In the genomic region with DNA sequence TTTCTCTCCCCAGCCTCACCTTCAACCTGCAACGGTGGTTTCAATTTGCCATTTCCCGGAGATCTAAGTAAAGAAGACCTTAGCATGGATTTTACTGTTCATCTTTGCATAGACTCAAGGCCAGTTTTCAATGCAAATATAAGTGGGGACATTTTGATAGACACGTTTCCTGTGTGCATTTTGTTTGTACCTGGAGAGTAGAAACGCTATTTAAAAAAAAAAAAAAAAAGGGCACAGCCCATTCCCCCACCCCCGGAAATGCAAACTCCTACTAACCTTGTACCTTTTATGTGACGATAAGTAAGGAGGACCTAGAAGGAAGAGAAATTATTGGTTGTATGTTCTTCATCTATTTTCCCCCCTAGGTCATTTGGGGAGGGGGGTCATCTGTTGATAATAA, we compare ENCODE assay signal across 9 mouse cellular contexts. TPM values are rescaled to one million over a fixed set of nuclear protein-coding genes. Genes with fewer than 3 reads are reported as not detected.
DNase-seq lines count a peak whose midpoint lies in the region; ATAC-seq and TF ChIP-seq lines count a peak whose summit lies in the region.
"Had no signal": no experiment of that assay in that cellular context is flagged by ENCODE, and none has a peak within 500 bp of the region (broad histone marks: within the 10 kb centered on the region; RNA-seq: fewer than 3 reads in every experiment).

No protein-coding gene starts in this region.

- no peak for TF ChIP-seq EP300 in liver, embryonic 14.5 days (IDR thresholded peaks at IDR 0.05; ENCODE audit: low read depth)

- H3K36me3 ChIP-seq in testis, adult 2 months (ENCODE audit: control insufficient read depth, insufficient read depth, low read length), result no peaks in the 10 kb centered on the region
- no peaks in the 10 kb centered on the region for H3K36me3 ChIP-seq in liver, embryonic 14.5 days (replicated peaks; ENCODE audit: control insufficient read depth, insufficient read depth, low read depth)

- ATAC-seq in liver, embryonic 14.5 days (ENCODE audit: insufficient read depth), result no peak

- H3K27me3 ChIP-seq in testis, adult 2 months (ENCODE audit: control insufficient read depth, insufficient read depth, low read length), result no peaks in the 10 kb centered on the region
- no peaks in the 10 kb centered on the region for H3K27me3 ChIP-seq in liver, embryonic 14.5 days (ENCODE audit: control insufficient read depth, insufficient read depth, low read length)

- peak; percentile 1 for DNase-seq in embryo, embryonic 10 days (ENCODE audit: low spot score)
- DNase-seq in embryo, embryonic 11 days, result no peak
- DNase-seq in testis, postnatal 10 days (ENCODE audit: low spot score), result no peak
- DNase-seq in liver, embryonic 14.5 days (ENCODE audit: low read depth in 3 of 3, low spot score in 3 of 3), result no peak
- DNase-seq in adrenal gland, postnatal 36 days, result no peak
- no peak for DNase-seq in urinary bladder, postnatal 25 days (ENCODE audit: low spot score)
- no peak for DNase-seq in layer of hippocampus, postnatal 10 days (ENCODE audit: low spot score in 2 of 2)

- peak overlapping the region; percentile 15; the same call in 1 of the 2 replicates for H3K4me3 ChIP-seq in testis, adult 2 months (ENCODE audit: control insufficient read depth, low read depth, low read length)
- peak overlapping the region; percentile 4 to 38; a peak in 2 of 4 replicates for H3K4me3 ChIP-seq in liver, embryonic 14.5 days (ENCODE audit: insufficient read depth in 1 of 2, low read depth in 2 of 2, low read length in 2 of 2)
- H3K4me3 ChIP-seq: erythroblast, embryonic 14.5 days had no signal

- WGBS in liver, embryonic 14.5 days (ENCODE audit: insufficient replicate concordance), result 31% methylated on average over 6 of the region's 6 CpGs

- H3K4me1 ChIP-seq in testis, adult 2 months (ENCODE audit: control insufficient read depth, insufficient read depth, low read length), result peaks cover 8% of the 10 kb centered on the region
- peaks cover 0 to 14% of the 10 kb centered on the region in 2 experiments; a peak in 2 of 4 replicates for H3K4me1 ChIP-seq in liver, embryonic 14.5 days (replicated peaks; ENCODE audit: control insufficient read depth in 2 of 2, insufficient read depth in 2 of 2, low read length in 1 of 2)

- H3K9me3 ChIP-seq in liver, embryonic 14.5 days (ENCODE audit: control insufficient read depth, low read length), result no peaks in the 10 kb centered on the region

- TF ChIP-seq POLR2A in testis, adult 2 months (IDR thresholded peaks at IDR 0.05; ENCODE audit: control insufficient read depth, low read depth, low read length), result no peak

- H3K27ac ChIP-seq in testis, adult 2 months (ENCODE audit: control insufficient read depth, insufficient read depth, low read depth, low read length), result no peak overlapping the region
- no peak overlapping the region for H3K27ac ChIP-seq in liver, embryonic 14.5 days

- no peak overlapping the region for H3K9ac ChIP-seq in liver, embryonic 14.5 days (replicated peaks)

- H3K4me2 ChIP-seq in liver, embryonic 14.5 days (ENCODE audit: low read depth), result peak overlapping the region; percentile 37

- no peak for TF ChIP-seq CTCF in testis, adult 2 months (IDR thresholded peaks at IDR 0.05; ENCODE audit: control insufficient read depth, insufficient read depth, insufficient replicate concordance, low read depth, low read length)
- no peak for TF ChIP-seq CTCF in liver, embryonic 14.5 days (IDR thresholded peaks at IDR 0.05; ENCODE audit: low read depth)

RNA-seq across cellular contexts. Expression of a gene that starts 24.2 kb away (rescaled TPM):
- polyA plus RNA-seq in testis, adult 2 months (2012; rRNA removed), result 5.1 and 5.8 TPM in 2 replicates
- polyA plus RNA-seq in liver, embryonic 14.5 days (2012; rRNA removed), result 6.5 and 8.3 TPM in 2 replicates
- 9.5 and 10.3 TPM in 2 replicates for polyA plus RNA-seq in liver, embryonic 14.5 days (2014; fragmentation: Nextera tagmentation; extraction: Ambion mirVana)
- total RNA-seq in adrenal gland, postnatal 36 days (2021), result 100 to 1,000 TPM in 1 of 2 experiments, 10 to 100 TPM in 1; 77.1 to 100 TPM
- total RNA-seq in layer of hippocampus, postnatal 10 days (2021), result 10 to 100 TPM; 64.8 to 78.4 TPM
